Mouse (Mus musculus) fat pad, adult 2 months (tissue): Measurements from ENCODE around the gene Hivep1.
A peak's percentile ranks its signal among the peaks of the same experiment; 100 is the strongest.

Experiments used
- DNase-seq: peaks from one replicate; pipeline ENCODE4 v3.0.0-alpha.2; 2011; ENCODE audit warnings: low read depth, low spot score; ENCODE audit errors: extremely low read depth

Hivep1 gene

DNA sequence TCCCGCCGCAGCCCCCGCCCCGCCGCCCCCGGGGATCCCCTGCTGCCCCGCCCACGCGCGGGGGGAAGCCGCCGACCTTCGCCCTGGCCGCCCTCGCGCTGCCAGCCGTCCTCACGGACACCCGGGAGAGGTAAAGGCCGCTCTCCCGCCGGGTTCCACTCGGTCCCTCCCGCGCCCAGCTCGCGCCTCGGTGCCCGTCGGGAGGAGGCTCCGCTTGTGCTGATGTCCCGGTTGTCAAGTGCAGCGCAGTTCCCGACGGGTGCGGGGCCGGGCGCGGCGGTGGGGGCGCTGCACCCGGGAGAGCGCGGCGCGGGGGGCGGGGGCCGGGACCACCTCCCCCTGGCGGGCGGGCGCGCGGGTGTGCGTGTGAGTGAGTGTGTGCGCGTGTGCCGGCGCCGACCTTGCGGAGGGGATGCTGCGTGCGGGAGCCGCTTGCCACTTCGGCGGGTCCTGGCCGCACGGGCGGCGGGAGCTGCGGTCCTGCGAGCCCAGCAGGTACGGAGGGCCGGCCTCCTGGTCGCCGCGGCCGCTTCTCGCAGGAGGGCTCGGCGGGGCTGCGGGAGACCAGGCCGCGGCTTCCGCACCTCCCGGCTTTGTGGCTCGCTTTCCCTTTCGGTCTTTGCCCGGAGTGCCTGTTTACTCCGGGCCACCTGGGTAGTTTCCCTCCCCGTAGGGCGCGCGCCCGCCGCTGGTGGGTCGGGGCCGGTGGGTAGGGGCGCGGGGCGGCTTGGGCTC, at the start of gene Hivep1:
Gene Hivep1 (plus strand): TSS at position 61 of the 735 bp plus-strand sequence.
- DNase-seq: no peak

DNA sequence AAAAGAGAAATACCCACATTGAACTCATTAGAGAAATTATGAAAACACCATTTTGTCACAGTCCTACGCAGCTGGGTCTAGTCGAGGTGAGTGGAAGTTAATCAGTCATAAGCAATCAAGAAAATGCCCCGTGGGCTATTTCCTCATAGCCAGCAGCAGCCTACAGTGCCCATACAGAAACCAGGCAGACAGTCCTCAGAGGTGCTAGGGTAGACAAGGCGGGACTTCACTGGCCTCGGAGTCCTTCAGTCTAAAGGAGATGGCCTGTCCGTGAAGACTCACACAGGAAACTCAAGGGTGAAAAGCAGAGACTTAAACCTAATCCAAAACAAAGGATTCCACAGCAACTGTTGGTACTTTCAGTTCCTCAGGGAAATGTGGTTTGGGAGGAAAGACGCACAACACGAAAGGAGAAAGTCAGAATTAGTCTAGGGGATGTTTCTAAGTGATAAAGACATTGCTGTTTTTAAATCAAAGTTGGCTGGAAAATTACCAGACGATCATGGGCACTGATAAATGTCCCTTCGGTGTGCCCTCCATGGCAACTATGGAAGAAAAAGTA, 36.3 kb upstream of the Hivep1 start:
- no peak for DNase-seq

DNA sequence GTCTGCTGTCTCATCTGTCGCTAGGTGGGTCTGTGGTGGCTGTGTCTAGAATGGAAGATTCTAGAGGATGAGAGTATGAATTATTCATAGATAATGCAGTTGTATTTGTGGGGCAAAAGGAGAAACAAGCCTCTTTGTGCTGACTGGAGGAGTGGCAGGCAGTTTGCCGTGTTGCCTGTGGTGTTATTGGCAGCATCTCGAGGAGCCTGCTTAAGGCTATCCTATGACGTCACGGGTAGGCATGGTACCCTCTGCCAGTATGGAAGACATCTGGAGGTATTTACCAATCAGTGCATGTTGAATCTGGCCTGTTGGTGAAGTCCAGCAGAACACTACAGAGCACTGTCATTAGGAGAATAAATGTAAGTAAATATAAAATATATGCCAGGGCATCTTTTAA, 35.6 kb upstream of the Hivep1 start:
- DNase-seq: no peak

DNA sequence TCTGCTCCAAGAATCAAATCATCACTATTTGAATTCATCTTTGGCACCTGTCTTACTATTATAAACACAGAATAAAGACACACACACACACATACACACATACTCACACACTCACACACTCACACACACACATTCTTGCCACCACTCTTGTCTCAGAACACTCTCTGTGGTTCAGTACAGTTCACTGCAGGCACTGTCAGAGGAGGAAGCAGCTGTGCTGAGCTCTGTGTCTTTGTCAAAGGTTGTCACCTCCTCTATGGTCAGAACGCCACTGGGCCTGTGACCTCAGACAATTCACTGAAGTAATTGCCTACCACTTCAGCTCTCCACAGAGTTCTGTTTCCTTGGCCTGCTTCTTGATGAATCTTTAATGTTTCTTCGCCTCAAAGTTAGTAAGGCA, 33.5 kb upstream of the Hivep1 start:
- DNase-seq: no peak

DNA sequence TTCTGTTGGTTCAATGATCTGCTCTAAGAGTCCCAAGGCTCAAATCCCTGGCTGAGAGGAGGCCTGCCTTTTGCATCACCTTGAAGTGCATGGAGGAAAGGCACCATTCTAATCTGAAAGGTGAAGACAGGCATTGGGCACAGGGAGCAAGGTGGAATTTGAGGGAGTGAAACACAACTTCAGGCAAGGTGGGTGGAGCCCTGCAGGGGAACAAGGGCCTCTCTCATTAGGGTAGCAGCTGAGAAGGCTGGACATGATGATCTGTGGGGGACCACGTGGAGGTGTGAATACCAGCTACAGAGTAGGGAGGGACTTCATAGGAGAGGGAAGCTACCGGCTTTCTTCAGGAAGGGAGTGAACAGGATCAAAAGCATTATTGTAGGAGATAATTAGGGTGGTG, 10.6 kb upstream of the Hivep1 start:
- no peak for DNase-seq

DNA sequence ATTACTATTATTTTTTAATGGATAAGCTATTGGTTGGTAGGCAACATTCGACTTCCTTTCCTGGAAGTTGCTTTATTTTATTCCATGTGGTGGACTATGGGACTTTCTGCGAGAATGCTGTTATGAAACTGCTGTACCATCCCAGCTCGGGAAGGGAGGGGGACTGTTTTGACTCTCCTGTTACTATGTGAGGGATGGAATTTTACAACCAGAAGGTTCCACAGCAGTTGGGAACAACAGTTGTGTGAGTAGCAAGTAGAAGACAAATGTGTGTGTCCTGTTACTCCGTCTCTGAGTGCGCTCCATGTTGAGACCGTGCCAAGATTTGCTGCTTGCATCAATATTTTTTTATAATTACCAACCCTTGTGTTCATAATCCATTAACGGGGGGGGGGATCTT, 8.4 kb upstream of the Hivep1 start:
- DNase-seq: no peak

DNA sequence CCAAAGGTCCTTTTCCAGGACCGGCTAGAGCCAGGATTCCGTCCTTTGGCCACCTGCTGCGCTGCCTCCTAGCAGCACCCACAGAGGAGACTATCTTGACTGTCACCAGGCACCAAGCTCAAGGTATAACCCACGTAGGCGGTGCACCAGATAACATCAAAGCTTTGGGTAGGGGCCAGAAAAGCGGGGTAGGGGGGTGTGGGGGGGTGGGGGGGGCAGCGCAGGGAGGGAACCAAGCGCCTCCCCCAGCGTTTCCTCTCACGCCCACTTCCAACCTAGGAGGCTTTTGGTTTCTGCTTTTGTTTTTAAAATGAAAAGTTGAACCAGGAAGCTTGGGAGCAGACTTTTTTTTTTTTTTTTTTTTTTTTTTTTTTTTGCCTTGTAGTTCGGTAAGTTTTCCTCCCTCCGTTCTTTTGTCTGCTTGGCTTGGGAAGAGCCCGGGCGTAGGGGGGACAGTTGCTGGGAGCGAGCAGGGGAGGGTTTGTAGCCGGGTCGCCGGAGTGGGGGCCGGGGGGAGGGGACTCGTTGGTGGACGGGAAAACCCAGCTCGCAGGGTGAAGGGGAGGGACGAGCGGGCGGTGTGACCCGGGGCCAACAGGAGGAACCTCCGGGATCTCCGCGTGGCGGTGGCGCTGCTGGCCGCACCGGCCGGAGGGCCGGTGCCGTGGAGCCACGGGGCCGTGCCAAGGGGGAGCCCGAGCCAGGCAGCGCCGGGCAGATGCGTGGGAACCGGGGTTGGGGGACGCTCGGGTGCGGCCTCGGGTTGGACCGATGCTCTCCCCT, 2.6 kb upstream of the Hivep1 start:
- no peak for DNase-seq

DNA sequence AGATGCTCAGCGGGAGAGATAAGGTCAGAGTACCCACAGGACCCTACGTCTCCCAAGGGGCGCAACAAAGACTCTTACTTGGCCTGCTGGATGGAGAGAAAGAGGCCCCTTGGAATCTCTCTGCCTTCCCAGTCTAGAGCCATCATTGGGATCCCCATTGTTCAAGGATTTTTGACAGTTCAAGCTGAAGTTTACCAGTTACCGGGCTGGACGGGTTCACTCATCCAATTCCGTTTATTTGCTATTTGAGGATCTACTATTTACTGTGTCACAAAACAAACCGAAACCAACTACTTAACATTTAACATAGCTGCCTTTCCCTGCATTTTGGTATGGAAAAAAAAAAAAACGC, 2.1 kb upstream of the Hivep1 start:
- DNase-seq: no peak

DNA sequence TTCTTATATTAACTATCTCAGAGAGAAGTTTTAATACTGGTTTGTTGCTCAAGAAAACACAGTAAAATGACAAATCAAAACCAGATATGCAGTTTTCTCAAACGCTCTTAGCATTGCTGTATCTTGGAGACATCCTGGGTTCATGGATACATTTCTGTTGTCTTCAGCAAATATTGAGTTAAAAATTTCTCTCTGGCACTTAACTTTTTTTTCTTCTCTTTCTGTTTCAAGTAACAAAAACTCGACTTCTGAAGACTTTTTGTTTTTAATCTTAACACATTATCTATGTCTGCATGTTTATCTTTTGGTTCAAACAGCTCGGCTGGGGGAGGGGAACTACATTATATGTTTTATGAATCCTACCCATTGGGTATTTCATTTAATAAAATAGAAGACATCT, 1.7 kb upstream of the Hivep1 start:
- DNase-seq: no peak

DNA sequence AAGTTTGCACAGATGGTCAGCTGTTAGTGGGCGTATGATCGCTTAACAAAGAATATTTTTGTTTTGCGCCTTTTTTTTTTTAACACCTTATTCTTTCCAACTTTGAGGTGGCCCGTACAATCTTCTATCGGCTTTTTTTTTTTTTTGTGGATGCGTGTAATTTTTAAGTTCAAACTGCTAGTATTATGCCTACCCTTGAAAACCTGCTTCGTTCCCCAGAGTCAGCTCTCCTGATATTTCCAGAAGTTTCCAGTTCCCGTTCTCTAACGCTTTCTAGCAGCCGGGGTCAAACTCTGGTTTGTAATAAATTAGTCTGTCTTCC, 980 bp upstream of the Hivep1 start:
- DNase-seq: no peak

DNA sequence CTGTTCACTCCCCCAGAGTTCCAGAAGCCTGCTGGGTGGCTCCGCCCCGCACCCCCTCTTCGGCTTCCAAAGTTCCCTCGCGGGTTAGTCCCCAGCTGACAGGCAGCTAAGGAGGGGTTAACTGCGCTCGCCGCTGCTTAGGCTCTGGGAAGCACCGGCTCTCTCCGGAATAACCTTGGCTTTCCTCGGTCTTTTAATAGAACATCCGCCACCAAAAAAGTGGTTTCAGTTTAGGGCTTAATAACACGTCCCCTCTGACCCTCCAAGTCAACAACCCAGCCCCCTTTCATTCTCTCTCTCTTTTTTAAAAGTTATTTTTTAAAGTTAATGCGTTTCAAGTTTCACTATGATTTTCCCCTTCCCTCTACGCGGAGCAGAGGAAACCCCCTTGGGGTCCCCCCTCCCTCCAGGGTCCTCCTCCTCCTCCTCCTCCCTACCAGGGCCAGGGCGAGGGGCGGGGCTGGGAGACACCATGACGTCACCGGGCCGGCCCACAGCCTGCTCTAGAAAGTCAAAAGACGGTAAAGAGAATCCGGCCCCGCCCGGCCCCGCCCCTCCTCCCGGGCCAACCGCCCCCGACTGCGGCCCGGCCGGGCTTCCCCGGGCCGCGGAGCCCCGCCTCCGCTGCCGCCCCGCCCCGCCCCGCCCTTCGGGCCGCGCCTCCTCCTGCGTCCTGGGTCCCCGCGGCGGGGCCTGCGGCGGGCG, 467 bp upstream of the Hivep1 start:
- no peak for DNase-seq

DNA sequence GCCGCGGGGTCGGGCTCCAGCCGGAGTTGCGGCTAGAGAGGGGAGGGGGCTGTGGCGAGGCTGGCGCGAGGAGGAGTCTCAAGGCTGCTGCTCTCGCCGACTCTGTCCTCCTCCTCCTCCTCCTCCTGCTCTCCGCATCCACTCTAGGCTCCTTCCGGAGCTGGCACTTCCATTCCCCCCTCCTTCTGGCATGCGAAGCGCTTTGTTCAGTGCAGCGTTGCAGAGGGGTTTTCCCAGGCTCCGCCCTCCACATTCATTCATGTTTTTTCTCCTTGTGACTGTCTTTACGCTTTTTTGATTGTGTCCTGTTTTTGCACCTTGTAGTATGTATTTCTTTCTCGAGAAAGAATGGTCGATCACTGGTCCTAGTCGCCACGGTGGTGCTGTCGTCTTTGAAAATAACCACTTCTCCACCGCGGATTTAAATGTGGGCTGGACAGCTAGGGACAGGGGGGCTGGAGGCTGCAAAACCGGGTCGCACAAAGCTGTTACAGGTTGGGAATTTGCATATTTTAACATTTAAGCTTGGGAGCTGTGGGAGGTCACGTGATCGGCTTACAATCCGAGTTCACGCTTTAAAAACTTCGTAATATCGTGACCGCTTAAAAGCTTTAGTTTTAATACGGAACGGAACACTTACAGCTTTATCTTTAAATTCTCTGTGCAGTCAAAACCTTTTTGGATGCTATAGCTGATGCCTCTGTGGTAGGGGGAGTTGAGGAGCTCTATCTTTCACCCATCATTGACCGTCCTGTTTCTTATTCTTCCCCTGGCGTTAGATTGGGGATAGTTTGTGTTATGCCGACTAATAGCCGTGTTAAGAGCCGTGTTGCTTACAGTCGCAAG, 1.1 kb downstream of the Hivep1 start:
- DNase-seq: no peak

DNA sequence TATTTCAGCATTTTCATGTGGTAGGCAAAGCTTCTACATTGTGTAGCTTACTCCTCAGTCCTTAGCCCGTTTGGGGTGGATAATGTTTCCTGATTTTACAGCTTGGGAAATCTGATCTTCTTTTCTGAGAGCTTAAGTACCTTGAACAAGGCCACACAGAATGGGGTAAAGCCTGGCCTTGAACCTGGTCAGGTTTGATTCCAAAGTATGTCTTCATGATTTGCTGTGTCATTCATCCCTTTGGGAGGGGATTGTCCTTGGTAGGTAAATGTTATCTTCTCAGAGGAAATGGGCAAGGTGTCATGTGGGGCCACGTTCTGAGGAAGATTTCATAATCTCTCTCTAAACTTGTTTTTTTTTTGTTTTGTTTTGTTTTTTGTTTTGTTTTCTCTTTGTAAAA, 1.8 kb downstream of the Hivep1 start:
- DNase-seq: no peak

DNA sequence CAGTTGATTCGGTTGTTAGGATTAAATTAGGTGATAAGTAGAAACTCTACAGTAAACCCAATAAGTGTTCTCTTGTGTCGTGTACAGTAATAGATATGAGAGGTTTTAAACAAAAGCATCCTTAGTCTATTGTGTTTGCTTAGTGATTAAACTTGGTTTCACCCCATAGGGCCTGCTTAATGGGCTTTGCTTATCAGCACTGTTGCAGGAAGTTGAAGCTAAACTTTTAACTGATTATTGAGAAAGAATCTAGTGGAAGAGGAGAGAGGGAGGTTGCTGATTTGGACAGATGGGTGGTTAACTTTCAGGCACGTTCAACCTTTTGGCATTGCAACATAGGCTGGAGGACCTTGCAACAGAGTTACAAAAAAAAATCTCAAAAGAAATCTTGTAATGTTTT, 2.3 kb downstream of the Hivep1 start:
- no peak for DNase-seq

DNA sequence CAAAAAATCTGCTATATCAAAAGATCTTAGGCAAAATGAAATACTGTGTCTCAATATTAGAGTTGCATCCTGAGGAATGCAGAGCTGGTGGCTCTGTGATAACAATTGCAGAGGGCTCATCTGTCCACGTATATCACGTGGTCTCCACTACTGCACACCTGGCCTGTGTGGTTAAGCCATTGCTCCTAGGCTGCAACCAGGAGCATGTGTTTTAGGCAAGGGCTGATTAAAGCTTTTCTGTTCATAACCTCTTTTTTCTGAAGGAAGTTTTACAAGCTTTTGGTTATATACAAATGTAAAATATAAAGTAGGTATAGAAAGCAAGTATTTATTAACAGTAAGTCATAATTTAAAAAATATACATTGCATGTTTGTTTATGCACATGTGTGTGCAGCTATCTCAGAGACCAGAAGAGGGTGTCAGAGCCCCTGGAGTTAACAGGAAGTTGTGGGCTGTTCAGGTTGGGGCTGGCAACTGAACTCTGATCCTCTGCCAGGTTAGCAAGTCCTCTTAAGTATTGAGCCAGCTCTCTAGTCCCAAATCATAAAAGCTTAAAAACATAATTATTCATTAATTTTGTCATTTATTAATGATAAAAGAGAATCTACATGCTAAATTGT, 5.0 kb downstream of the Hivep1 start:
- no peak for DNase-seq

DNA sequence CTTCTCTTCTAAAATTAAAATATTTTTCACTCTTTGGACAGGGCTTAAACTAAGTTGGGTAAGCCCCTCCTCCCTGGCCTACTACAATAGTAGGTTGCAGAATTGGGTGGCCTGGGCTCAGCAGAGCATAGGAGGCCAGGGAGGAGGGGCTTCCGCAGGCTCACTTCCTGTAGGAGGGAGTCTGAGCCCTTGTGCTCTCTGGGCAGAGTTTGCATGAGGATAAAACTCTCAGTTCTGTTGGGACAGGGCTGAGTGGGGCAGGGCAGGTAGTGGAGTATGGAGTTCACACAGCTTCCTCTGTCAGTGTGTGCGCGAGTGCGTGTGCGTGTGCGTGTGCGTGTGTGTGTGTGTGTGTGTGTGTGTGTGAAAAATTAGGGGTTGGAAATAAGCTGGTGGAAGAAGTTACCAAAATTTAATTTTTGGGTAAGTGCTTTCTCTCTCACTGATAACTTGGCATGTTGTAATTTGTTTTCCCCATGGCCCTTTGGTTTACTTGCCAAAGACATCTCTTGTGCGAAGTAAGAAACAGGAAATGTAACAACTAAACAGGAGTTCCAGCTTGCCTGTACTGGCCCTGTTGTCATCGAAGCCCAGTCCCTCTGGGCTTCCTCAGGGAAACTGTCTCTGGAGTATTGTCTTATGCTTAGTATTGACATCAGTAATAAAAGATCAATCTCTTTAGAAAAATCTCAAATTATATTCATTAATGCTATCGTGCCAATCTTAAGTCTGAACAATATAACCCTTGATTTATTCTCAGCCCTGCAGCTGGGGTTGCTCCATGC, 9.2 kb downstream of the Hivep1 start:
- peak; percentile 78 for DNase-seq

DNA sequence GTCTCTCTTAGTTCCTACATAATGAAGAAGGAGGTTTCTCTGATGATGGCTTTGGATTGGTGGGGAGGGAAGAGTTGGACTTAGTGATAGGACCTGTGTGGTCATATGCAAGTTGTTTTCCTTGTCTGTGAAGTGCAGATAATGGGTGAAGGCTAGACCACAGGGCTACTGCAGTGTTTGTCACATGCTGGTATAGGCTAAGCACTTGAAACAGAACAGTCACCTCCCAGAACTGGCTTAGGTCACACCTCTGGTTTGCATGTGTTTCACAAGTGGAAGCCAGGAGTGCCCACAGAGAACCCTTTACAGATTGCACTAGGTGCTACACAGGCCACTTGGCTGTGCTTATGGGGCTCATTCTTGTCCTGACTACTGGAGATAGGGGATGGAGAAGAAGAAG, 12.4 kb downstream of the Hivep1 start:
- DNase-seq: no peak

DNA sequence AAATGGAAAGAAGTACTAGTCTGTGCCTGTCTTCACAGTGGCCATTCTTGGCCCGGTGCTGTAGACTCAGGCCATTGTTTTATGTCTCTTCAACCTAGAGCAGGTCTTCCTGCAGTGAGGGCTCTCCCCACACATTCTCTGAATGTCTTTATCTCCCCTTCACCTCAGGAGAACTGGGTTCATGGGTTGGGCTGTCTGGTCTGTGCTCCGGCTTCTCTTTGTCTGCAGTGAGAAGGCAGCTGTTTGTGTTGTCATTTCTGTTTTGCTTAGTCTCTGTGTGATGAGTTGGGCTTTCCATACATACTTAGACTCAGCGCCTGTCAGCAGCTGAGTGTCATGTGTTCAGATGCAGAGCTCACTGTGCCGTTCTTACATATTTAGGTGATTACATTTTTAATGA, 18.4 kb downstream of the Hivep1 start:
- no peak for DNase-seq

DNA sequence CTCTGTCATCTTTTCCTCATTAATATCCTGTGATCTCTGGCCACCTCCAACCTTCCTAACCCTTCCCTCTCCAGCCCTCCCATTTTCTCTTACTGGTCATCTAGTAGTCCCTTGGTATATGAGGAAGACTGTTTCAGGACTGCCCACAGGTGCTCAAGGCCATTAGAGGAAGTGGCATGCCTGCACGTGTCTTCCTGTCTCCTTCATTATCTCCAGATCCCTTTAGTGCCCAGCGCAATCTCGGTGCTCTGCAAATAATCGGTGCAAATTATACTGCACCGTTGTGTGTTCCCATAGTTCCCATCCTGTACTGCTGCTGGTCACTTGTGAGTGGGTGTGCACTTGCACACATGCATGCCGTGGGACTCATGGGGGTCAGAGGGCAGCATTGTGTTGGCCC, 19.2 kb downstream of the Hivep1 start:
- no peak for DNase-seq

DNA sequence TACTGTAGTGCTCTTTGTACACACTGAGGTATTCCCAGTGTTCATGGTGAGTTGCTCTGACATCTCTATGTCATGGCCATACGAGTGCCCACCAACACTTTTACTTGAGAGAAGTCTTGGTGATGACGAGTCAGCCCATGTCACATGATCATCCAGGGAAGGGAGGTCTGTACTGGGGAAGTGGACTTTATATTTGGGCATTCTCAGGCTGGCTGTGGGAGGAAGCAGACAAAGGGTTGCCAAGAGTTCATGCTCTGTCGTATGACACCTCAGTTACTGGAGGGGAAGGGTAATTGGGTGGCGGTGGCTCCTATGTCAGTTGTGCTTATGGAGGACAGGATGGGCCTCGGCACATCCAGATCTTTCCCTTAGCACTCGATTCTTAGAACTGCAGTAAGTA, 21.5 kb downstream of the Hivep1 start:
- no peak for DNase-seq
